Mouse (Mus musculus) adrenal gland (tissue): Measurements from ENCODE around the gene Slc22a18.

Experiments used
- intact Hi-C: fragments of 180-260 bp; cut with DNase I; formaldehyde crosslinking; loops from one replicate; pipeline ENCODE4 v1.15.1; 2025
- long read RNA-seq, 2 experiments: library from polyadenylated mRNA; unstranded; transcript quantifications; one replicate each; pipeline ENCODE4 v2.0.0; 2020; ENCODE audit warnings: borderline replicate concordance in 1 of 2; ENCODE audit not compliant: insufficient replicate concordance in 1 of 2

Gene Slc22a18
- long read RNA-seq, experiment 1, partial matches to known transcripts = 2 of 5 reads
- long read RNA-seq, experiment 1, other reads (novel, unspliced or antisense) = 1 of 5 reads
- long read RNA-seq, experiment 2 = 0 reads

GRCm38 (mm10) chr7:143473347-143474101 is at the start of gene Slc22a18:
Slc22a18 (plus strand) TSS chr7:143473736.
- intact Hi-C loops = no loop called here

- intact Hi-C loops = no loop called here
Measured at GRCm38 (mm10) chr7:143428142-143428813, 45.3 kb upstream of the Slc22a18 start.

GRCm38 (mm10) chr7:143428814-143429499 is 44.6 kb upstream of the Slc22a18 start:
- intact Hi-C loops = no loop called here

GRCm38 (mm10) chr7:143432631-143433030 is 40.9 kb upstream of the Slc22a18 start:
- intact Hi-C loops = no loop called here

- intact Hi-C loops = no loop called here
Measured at GRCm38 (mm10) chr7:143433331-143433730, 40.2 kb upstream of the Slc22a18 start.

GRCm38 (mm10) chr7:143437231-143437893 is 36.2 kb upstream of the Slc22a18 start:
- intact Hi-C loops = no loop called here

- intact Hi-C loops = no loop called here
Measured at GRCm38 (mm10) chr7:143437894-143438581, 35.5 kb upstream of the Slc22a18 start.

- intact Hi-C loops = no loop called here
Measured at GRCm38 (mm10) chr7:143438965-143439364, 34.6 kb upstream of the Slc22a18 start.

GRCm38 (mm10) chr7:143444580-143444954 is 29.0 kb upstream of the Slc22a18 start:
- intact Hi-C loops = no loop called here

GRCm38 (mm10) chr7:143444955-143445648 is 28.4 kb upstream of the Slc22a18 start:
- intact Hi-C loops = no loop called here

- intact Hi-C loops = no loop called here
Measured at GRCm38 (mm10) chr7:143445651-143446460, 27.7 kb upstream of the Slc22a18 start.

GRCm38 (mm10) chr7:143447130-143447529 is 26.4 kb upstream of the Slc22a18 start:
- intact Hi-C loops = no loop called here

- intact Hi-C loops = no loop called here
Measured at GRCm38 (mm10) chr7:143458963-143459331, 14.6 kb upstream of the Slc22a18 start.

GRCm38 (mm10) chr7:143459332-143460211 is 14.0 kb upstream of the Slc22a18 start:
- intact Hi-C loops = loop anchor here (10.0 kb wide), 1 partner anchor 145 kb away; no protein-coding TSS in a partner anchor

- intact Hi-C loops = loop anchor here (10.0 kb wide), 1 partner anchor 146 kb away; no protein-coding TSS in a partner anchor
Measured at GRCm38 (mm10) chr7:143460217-143460834, 13.2 kb upstream of the Slc22a18 start.

GRCm38 (mm10) chr7:143460874-143461273 is 12.7 kb upstream of the Slc22a18 start, which contains the start of gene Cdkn1c:
Cdkn1c (minus strand) TSS chr7:143461050.
- intact Hi-C loops = loop anchor here (10.0 kb wide), 1 partner anchor 146 kb away; no protein-coding TSS in a partner anchor

- intact Hi-C loops = loop anchor here (10.0 kb wide), 1 partner anchor 147 kb away; no protein-coding TSS in a partner anchor
Measured at GRCm38 (mm10) chr7:143461294-143461870, 12.2 kb upstream of the Slc22a18 start.
